Mouse (Mus musculus) layer of hippocampus, adult 18-20 months (tissue): ENCODE measurements around the gene Polg2. TPM values are rescaled to one million over a fixed set of nuclear protein-coding genes. Genes with fewer than 3 reads are reported as not detected.
"Not testable (repeated sequence)": the region's sequence is repeated elsewhere in the genome, so short reads cannot be mapped to it uniquely, and the experiment has no call there.

Source experiments
- DNase-seq, 2 experiments: peaks; one replicate each; pipeline ENCODE4 v3.0.0; 2022; ENCODE audit warnings: low spot score in 2 of 2
- total RNA-seq, 2 experiments: library from RNA; stranded (reverse); gene quantifications; 2 replicates each; pipeline ENCODE4 v1.2.3; 2021

Gene Polg2
- total RNA-seq, 2 experiments from 2014 or later, result 4.0 to 4.9 TPM

- no peak for DNase-seq
Observed at GRCm38 (mm10) chr11:106789649-106790048, 10.3 kb upstream of the Polg2 start.

DNA sequence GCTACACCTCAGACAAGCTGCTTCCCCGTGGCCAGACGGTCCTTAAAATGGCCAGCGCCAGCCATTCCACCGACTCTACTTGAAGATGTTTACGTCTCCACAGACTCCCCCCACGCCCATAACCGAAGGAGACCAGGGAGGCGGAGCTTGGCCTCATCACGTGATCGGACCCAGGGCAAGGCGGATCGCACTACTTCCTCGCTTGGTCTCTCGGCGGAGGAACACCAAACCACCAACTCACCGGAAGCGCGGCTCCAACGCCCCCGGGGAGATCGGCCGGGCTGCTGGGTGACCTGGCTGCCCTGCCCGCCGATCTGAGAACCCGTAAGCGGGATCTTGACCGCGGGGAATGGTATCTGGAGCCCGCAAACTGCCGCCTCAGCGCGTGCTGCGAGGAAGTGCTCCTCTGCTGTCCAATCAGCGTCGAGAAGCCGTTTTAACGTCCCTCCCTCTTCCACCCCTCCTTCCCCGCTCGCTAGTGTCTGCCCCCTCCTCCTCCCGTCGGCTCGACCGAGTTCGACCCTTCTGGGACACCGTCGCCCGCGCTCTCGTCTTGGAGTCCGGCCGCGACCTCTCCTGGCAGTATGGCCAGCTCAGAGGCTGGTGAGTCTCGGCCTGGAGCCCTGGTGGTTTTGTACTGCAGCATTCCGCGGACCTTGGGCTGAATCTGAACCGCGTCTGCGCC, 9.6 kb upstream of the Polg2 start, which contains the start of the genes Ddx5 and Cep95:
Gene Ddx5 (minus strand): TSS at position 411 of the 685 bp plus-strand sequence.
Gene Cep95 (plus strand): TSS at position 478 of the 685 bp plus-strand sequence.
- peak; percentile 95 to 99 for DNase-seq

DNA sequence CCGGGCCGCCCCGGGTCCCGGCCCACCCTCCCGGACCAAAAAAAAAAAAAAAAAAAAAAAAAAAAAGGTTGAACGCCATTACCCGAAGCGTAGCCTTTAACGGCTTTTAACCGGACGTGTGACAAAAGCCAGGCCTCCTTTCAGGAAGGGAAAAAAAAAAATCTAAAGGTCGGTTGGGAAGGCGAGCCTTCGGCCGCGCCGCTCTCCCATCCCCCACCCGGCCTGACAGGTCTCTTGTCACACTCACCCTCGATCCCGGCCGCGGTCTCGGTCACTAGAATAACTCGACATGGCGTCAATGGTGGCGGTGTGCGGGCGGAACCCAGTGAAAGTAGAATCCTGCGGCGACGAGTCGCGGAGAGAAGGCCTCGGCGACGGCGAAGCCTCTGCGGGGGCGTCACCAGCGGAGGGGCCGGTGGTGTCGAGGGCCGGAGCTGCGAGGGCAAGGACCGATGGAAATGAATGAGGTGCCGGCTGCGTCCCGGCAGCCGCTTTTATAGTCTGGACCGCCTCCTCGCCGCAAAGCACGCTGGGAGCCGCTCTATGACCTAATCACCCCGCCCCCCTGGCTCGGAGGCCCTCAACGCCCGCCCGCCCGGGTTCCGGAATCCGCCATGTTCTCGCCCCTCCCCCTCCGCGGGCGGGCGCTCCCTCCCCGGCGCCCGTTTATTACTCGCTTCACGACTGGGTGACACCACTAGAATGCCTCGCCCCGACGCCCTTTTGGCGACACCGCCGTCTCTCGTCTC, 8.9 kb upstream of the Polg2 start:
- DNase-seq, result peak; percentile 96 to 99

GRCm38 (mm10) chr11:106787131-106788025, 8.0 kb upstream of the Polg2 start:
- peak; percentile 86 to 94 for DNase-seq

DNA sequence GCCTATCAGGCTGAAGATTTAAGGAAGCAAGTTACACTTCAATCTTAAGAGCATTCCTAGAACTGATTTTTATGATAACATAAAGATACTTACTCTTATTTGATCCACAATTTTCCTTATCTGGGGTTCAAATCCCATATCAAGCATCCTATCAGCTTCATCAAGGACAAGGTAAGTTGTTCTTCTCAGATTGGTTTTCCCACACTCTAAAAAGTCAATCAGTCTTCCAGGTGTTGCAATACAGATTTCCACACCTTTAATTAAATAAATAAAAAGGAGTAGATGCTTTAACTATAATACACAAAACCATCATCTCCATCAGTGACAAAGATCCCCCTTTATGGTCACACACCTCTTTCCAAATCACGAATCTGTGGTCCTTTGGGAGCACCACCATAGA, 5.7 kb upstream of the Polg2 start:
- DNase-seq, result no peak

- DNase-seq, result no peak
Observed at GRCm38 (mm10) chr11:106784476-106784875, 5.1 kb upstream of the Polg2 start.

GRCm38 (mm10) chr11:106782841-106783764, 3.8 kb upstream of the Polg2 start:
- no peak for DNase-seq

DNA sequence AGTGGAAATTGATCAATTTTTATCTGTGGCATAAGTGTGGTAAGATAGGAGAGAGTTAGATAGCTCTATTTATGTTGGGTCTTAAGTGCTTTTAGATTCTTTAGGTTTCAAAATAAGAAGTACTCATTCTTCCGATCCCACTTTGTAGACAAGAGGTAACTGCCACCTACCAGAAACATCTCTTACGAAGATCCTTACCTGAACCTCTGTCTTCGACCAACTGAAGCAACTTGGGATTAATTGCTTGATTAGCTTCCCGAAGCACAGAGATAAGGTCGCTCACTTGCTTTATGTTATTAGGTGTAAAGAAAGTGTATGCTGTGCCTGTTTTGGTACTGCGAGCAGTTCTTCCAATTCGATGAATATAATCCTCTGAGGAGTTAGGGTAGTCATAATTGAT, 2.9 kb upstream of the Polg2 start:
- DNase-seq, result not testable (repeated sequence)

GRCm38 (mm10) chr11:106780590-106781220, 1.4 kb upstream of the Polg2 start:
- DNase-seq, result no peak

DNA sequence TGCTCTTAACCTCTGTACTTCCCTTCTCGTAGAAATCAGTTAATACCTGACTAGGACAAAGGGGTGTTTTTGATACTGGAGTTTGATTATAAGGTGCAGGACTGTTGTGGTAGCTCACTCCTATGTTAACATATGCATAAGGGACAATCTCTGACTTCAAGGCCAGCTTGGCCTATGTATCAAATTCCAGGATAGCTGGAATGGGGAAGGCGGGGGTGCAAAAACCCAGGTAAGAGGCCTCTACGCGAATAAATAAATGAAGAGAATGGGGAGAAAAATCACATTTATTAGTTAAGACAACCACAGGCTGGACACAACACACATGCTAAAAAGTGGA, 720 bp upstream of the Polg2 start:
- DNase-seq, result no peak

DNA sequence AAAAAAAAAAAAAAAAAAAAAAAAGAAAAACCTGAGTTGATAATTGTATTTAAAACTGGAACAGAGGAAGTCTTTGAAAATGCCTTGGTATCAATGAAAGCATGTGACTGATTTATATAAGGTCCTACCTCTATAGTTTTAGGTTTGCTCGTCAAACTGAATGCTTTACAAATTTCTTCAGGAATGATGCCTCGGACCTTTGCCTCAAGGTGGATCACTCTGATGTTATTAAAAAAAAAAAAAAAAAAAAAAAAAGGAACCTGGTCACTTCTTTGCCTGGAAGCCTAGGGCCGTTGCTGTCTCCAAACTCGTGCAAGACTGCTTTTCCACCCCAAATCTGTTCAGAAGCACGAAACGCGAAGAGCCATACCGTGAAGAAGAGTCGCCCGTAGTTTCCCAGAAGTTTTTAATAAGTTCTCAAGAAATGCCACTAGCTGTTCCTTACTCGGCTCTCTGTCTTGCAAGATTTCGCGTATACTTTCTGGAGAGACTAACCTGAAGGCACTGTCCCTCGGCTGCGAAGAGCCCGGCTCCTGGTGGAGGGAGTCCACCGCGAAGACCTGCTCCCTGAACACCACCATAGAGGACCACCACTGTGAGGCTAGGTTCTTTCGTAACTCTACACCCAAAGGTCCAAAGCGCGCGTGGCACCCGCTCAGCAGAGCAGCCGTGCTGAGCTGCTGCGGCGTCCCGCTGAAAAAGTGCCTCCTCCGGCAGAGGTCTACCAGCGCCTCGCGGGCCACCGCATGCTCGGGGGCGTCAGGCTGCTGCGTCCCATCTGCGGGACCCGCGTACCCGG, 549 bp downstream of the Polg2 start:
- no peak for DNase-seq

- no peak for DNase-seq
Observed at GRCm38 (mm10) chr11:106778132-106778531, 1.2 kb downstream of the Polg2 start.

DNA sequence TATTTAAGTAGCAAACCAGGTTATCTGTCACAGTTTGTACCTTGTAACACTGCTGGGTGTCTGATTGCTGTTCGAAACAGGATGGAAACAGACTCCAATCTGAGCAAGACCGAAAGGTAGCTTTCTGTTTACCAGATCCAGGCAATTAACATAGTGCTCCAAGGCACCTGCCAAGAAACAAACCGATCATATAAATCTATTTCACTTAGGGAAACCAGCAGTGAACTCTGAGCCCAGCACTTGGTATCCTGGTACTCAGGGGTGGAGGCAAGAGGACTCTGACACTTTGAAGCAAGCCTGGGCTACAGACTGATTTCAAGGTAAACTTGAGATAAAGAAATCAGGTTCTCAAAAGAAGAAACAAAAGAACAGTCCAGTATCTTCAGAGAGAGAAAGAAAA, 1.9 kb downstream of the Polg2 start:
- no peak for DNase-seq

DNA sequence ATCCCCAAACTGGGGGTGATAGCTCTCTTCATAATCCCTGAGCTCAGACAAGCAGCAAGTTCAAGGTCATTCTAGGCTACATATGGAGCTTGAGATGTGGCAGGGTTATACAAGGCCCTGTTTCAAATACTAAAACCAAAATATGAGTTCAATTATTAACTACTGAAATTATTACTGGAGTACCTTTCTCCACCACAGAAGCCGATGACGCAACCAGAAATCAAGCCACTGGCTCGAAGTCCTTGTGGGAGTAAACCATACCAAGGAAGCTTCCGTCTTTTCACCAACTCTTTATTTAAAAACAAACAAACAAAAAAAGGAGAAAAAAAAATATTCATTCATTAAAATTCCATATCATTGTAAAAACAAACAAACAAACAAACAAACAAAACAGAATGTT, 2.4 kb downstream of the Polg2 start:
- no peak for DNase-seq

GRCm38 (mm10) chr11:106773061-106773460, 6.3 kb downstream of the Polg2 start:
- no peak for DNase-seq

GRCm38 (mm10) chr11:106770195-106770974, 9.0 kb downstream of the Polg2 start:
- DNase-seq, result no peak

- DNase-seq, result no peak
Observed at GRCm38 (mm10) chr11:106767516-106767915, 11.8 kb downstream of the Polg2 start.

- DNase-seq, result no peak
Observed at GRCm38 (mm10) chr11:106766611-106767162, 12.7 kb downstream of the Polg2 start.
